Mouse (Mus musculus) forebrain, embryonic 14.5 days (tissue): ENCODE measurements around the gene Tut4. TPM values are rescaled to one million over a fixed set of nuclear protein-coding genes. Genes with fewer than 3 reads are reported as not detected.

Source experiments
- ATAC-seq: fragments of 200-750 bp; cut with Nextera tagmentation; 2 replicates; pipeline ENCODE4 v1.8.0; 2017; ENCODE audit warnings: mild to moderate bottlenecking, moderate library complexity
- DNase-seq: peaks from one replicate; pipeline ENCODE4 v3.0.0-alpha.2; 2015; ENCODE audit warnings: low spot score
- H3K27ac ChIP-seq: fragments of 300-500 bp; sonication (generic); 2 replicates; pipeline ENCODE4 v1.5.1; 2014; ENCODE audit warnings: low read depth, mild to moderate bottlenecking, control low read depth, low read length, moderate library complexity
- H3K27me3 ChIP-seq: fragments of 300-500 bp; sonication (generic); replicated peaks from 2 replicates; pipeline ENCODE4 v1.6.1; 2014; ENCODE audit warnings: low read length, control low read depth, mixed read lengths; ENCODE audit not compliant: control insufficient read depth, insufficient read depth
- H3K36me3 ChIP-seq: fragments of 300-500 bp; sonication (generic); 2 replicates; pipeline ENCODE4 v1.6.1; 2014; ENCODE audit warnings: low read length, control low read depth; ENCODE audit not compliant: control insufficient read depth, insufficient read depth
- H3K4me1 ChIP-seq: fragments of 300-500 bp; sonication (generic); 2 replicates; pipeline ENCODE4 v1.6.1; 2014; ENCODE audit warnings: antibody characterized with exemption, low read length, control low read depth; ENCODE audit not compliant: control insufficient read depth, insufficient read depth
- H3K4me2 ChIP-seq: fragments of 300-500 bp; sonication (generic); 2 replicates; pipeline ENCODE4 v1.6.1; 2014; ENCODE audit warnings: mild to moderate bottlenecking, control low read depth, low read length
- H3K4me3 ChIP-seq: fragments of 300-500 bp; sonication (generic); 2 replicates; pipeline ENCODE4 v1.5.1; 2014; ENCODE audit warnings: low read depth, low read length, control low read depth
- H3K9ac ChIP-seq: fragments of 300-500 bp; sonication (generic); 2 replicates; pipeline ENCODE4 v1.6.1; 2014; ENCODE audit warnings: mild to moderate bottlenecking, low read length, control low read depth, moderate library complexity
- H3K9me3 ChIP-seq: fragments of 300-500 bp; sonication (generic); replicated peaks from 2 replicates; pipeline ENCODE4 v1.6.1; 2016; ENCODE audit warnings: low read length, control low read depth, mixed read lengths; ENCODE audit not compliant: control insufficient read depth
- WGBS: fragments of 180-500 bp; shearing (Covaris S2); extraction: QIAGEN DNeasy Blood & Tissue Kit; methylation state at CpG from one replicate; pipeline ENCODE4 v1.1.7; 2014; 5-methylcytosine and 5-hydroxymethylcytosine counted together
- polyA plus RNA-seq: library from polyadenylated mRNA; unstranded; fragments of >200 nt; fragmentation: Nextera tagmentation; extraction: Ambion mirVana; gene quantifications from 2 replicates; pipeline ENCODE4 v1.2.1, GENCODE M21; 2014

Tut4 gene
- polyA plus RNA-seq, 1 experiment from 2014 or later, result 40.7 TPM

GRCm38 (mm10) chr4:108461262-108461903 lies 2.2 kb downstream of the Tut4 start:
- peak overlapping the region; percentile 64 for H3K4me2 ChIP-seq
- H3K4me3 ChIP-seq, result peak overlapping the region; percentile 99
- H3K9ac ChIP-seq, result no peak overlapping the region; the same call in 1 of the 2 replicates
- no peaks in the 10 kb centered on the region for H3K9me3 ChIP-seq
- H3K27me3 ChIP-seq, result no peaks in the 10 kb centered on the region
- DNase-seq (no peak), ATAC-seq (no peak)
- no peaks in the 10 kb centered on the region for H3K36me3 ChIP-seq
- H3K27ac ChIP-seq, result no peak overlapping the region
- H3K4me1 ChIP-seq, result 0 out of 2 replicates have a peak, but pooled peaks cover 6% of the 10 kb centered on the region
- WGBS, result 74% methylated on average over 5 of the region's 5 CpGs

GRCm38 (mm10) chr4:108473586-108473985 lies 14.4 kb downstream of the Tut4 start:
- H3K4me1 ChIP-seq, result no peaks in the 10 kb centered on the region
- H3K4me2 ChIP-seq, result no peak overlapping the region
- H3K9ac ChIP-seq, result no peak overlapping the region
- no peaks in the 10 kb centered on the region for H3K36me3 ChIP-seq
- H3K4me3 ChIP-seq, result no peak overlapping the region
- ATAC-seq (no peak), DNase-seq (no peak)
- no peaks in the 10 kb centered on the region for H3K9me3 ChIP-seq
- WGBS, result 86% methylated on average over 2 of the region's 2 CpGs
- no peaks in the 10 kb centered on the region for H3K27me3 ChIP-seq
- H3K27ac ChIP-seq, result no peak overlapping the region

- H3K27me3 ChIP-seq, result no peaks in the 10 kb centered on the region
- H3K36me3 ChIP-seq, result peaks cover 46% of the 10 kb centered on the region
- H3K4me2 ChIP-seq, result no peak overlapping the region
- no peaks in the 10 kb centered on the region for H3K9me3 ChIP-seq
- ATAC-seq (no peak), DNase-seq (no peak)
- H3K9ac ChIP-seq, result no peak overlapping the region
- no peak overlapping the region for H3K4me3 ChIP-seq
- no peaks in the 10 kb centered on the region for H3K4me1 ChIP-seq
- H3K27ac ChIP-seq, result no peak overlapping the region
Measured at GRCm38 (mm10) chr4:108482776-108483175, 23.6 kb downstream of the Tut4 start.

- H3K36me3 ChIP-seq, result peaks cover 48% of the 10 kb centered on the region
- H3K4me3 ChIP-seq, result no peak overlapping the region
- no peaks in the 10 kb centered on the region for H3K27me3 ChIP-seq
- no peak for ATAC-seq
- H3K4me1 ChIP-seq, result no peaks in the 10 kb centered on the region
- no peak overlapping the region for H3K4me2 ChIP-seq
- WGBS, result 92% methylated on average over 4 of the region's 4 CpGs
- H3K27ac ChIP-seq, result no peak overlapping the region
- H3K9ac ChIP-seq, result no peak overlapping the region
- H3K9me3 ChIP-seq, result no peaks in the 10 kb centered on the region
- DNase-seq, result peak; percentile 9
Measured at GRCm38 (mm10) chr4:108484230-108484629, 25.0 kb downstream of the Tut4 start.

- no peak overlapping the region for H3K27ac ChIP-seq
- ATAC-seq (no peak), DNase-seq (no peak)
- H3K9me3 ChIP-seq, result no peaks in the 10 kb centered on the region
- peaks cover 48% of the 10 kb centered on the region for H3K36me3 ChIP-seq
- H3K4me2 ChIP-seq, result no peak overlapping the region
- no peaks in the 10 kb centered on the region for H3K4me1 ChIP-seq
- H3K9ac ChIP-seq, result no peak overlapping the region
- no peaks in the 10 kb centered on the region for H3K27me3 ChIP-seq
- WGBS, result 95% methylated on average over 2 of the region's 2 CpGs
- H3K4me3 ChIP-seq, result no peak overlapping the region
Measured at GRCm38 (mm10) chr4:108503023-108503422, 43.8 kb downstream of the Tut4 start.

- Histone ChIP-seq H3K4me2 (no peak overlapping the region), H3K9me3 (no peaks in the 10 kb centered on the region), H3K4me1 (no peaks in the 10 kb centered on the region), H3K36me3 (peaks cover 19% of the 10 kb centered on the region), H3K4me3 (no peak overlapping the region), H3K27me3 (no peaks in the 10 kb centered on the region), H3K27ac (no peak overlapping the region), H3K9ac (no peak overlapping the region)
- ATAC-seq, result no peak
- 92% methylated on average over 2 of the region's 2 CpGs for WGBS
- DNase-seq, result no peak
Measured at GRCm38 (mm10) chr4:108539701-108540100, 80.5 kb downstream of the Tut4 start.

- Histone ChIP-seq H3K27ac (no peak overlapping the region), H3K36me3 (peaks cover 82% of the 10 kb centered on the region), H3K4me1 (no peaks in the 10 kb centered on the region), H3K27me3 (no peaks in the 10 kb centered on the region), H3K4me2 (no peak overlapping the region), H3K9ac (no peak overlapping the region), H3K9me3 (no peaks in the 10 kb centered on the region), H3K4me3 (no peak overlapping the region)
- ATAC-seq (no peak), DNase-seq (no peak)
- 79% methylated on average over 1 of the region's 1 CpGs for WGBS
Measured at GRCm38 (mm10) chr4:108565026-108565425, 105.8 kb downstream of the Tut4 start.

GRCm38 (mm10) chr4:108572644-108573043 lies 113.4 kb downstream of the Tut4 start:
- Histone ChIP-seq H3K27me3 (no peaks in the 10 kb centered on the region), H3K27ac (no peak overlapping the region), H3K4me1 (peaks cover 3% of the 10 kb centered on the region; the same call in 1 of the 2 replicates), H3K4me2 (no peak overlapping the region), H3K4me3 (no peak overlapping the region), H3K9me3 (no peaks in the 10 kb centered on the region), H3K36me3 (peaks cover 64% of the 10 kb centered on the region), H3K9ac (no peak overlapping the region)
- WGBS, result 96% methylated on average over 3 of the region's 3 CpGs
- DNase-seq, result no peak
- no peak for ATAC-seq

- DNase-seq, result peak; percentile 99
- Histone ChIP-seq H3K4me1 (peaks cover 12% of the 10 kb centered on the region; the same call in 1 of the 2 replicates), H3K27me3 (no peaks in the 10 kb centered on the region), H3K4me3 (peak within 1 kb of the TSS; percentile 76), H3K9ac (peak within 1 kb of the TSS; percentile 82), H3K27ac (peak within 1 kb of the TSS; percentile 74; the same call in 1 of the 2 replicates), H3K36me3 (peaks cover 14% of the 10 kb centered on the region), H3K4me2 (peak within 1 kb of the TSS; percentile 65), H3K9me3 (no peaks in the 10 kb centered on the region)
- under 1% methylated on average over 64 of the region's 64 CpGs for WGBS
- ATAC-seq, result peak; percentile 98
Measured at GRCm38 (mm10) chr4:108578840-108579742, 119.9 kb downstream of the Tut4 start, which contains the start of the genes Prpf38a and Orc1. Gene Prpf38a, minus strand, starts transcription at chr4:108579336. Gene Orc1, plus strand, starts transcription at chr4:108579423.
